Mouse (Mus musculus) ES-E14 (cell line): ENCODE data around the gene Bag3.

Experiments
- HCFC1 ChIP-seq: IDR thresholded peaks from 2 replicates; pipeline ENCODE4 v1.6.1; 2012; ENCODE audit warnings: low read length, inconsistent platforms, borderline replicate concordance; ENCODE audit not compliant: insufficient read depth
- ZC3H11A ChIP-seq: IDR thresholded peaks from 2 replicates; pipeline ENCODE4 v1.6.1; 2012; ENCODE audit warnings: low read depth, mild to moderate bottlenecking, inconsistent platforms, low read length, borderline replicate concordance
- ZNF384 ChIP-seq: IDR thresholded peaks from 2 replicates; pipeline ENCODE4 v1.6.1; 2012; ENCODE audit warnings: low read depth, low read length, inconsistent platforms

DNA sequence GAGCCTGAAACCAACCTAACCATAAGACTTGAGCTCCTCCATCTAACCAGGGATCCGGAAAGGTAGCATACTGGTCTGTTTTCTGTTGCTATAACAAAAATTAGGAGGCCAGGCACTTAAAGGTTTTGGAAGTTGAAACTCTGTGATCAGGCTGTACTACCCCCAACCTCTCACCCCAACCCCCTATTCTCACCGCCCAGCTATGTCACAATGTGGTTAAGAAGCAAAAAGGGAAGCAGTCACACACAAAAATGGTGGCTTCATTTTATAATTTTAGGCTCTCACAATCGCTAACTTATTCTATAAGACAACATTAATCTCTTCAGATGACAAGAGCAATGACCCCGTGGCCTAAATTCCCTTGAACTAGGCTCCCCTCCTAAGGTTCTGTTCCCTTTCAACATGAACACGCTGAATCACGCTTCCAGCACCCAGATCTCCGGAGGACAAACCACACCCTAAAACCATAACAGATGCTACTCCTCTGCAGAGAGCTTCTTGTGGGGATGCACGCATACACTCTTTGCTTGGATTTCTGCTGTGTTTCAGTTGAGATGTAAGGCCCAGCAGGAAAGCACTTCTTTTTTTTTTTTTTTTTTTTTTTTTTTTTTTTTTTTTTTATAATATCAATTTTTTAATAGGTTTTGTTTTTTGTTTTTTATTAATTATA lies 46.7 kb downstream of the Bag3 start:
- TF ChIP-seq ZNF384 (no peak), HCFC1 (no peak), ZC3H11A (no peak)
